Mouse (Mus musculus) c-Kit-positive CD71-positive TER-119-negative erythroid progenitor cells, embryonic 14.5 days (primary cell): Measurements from ENCODE around the gene Meltf.

Experiments
- DNase-seq: peaks from one replicate; pipeline ENCODE4 v3.0.0-alpha.2; 2013; ENCODE audit warnings: low read depth

Meltf gene

DNA sequence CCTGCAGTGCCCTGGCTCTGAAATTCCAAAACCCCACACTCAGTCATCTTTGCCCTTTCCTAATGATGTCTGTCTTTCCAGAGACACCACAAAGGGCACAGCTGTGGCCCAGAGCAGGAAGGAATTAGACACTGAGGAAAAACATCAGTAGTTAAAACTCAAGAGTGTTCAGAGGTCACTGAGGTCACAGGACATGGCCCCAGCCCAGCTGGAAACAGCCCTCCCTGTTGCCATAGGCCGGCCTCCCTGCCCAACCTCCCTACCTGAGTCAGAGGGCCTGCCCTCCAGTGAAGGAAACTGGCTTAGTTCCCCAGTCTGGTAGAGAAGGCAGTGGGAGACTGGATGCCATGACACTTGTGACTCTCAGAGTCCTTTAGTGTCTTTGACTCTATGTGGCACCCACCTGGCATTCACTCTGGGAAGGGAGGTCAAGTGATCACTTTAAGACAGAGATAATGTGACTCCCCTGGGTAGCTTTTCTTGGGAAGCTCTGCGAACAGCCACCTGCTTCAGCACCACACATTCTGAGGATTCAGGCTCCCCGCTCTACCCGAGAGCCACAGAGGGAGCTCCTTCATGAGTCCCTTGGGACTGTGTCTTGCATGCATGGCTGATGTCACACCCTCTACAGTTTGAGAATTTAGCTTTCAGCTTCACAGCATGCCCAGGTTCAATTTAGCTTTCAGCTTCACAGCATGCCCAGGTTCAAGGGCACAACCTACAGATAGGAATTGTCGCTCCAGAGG, 15.0 kb downstream of the Meltf start:
- DNase-seq, result no peak

- DNase-seq, result no peak
Measured at GRCm38 (mm10) chr16:31896971-31897774, 18.6 kb downstream of the Meltf start.

- no peak for DNase-seq
Measured at GRCm38 (mm10) chr16:31898546-31899326, 20.1 kb downstream of the Meltf start.

GRCm38 (mm10) chr16:31901886-31902285, 23.3 kb downstream of the Meltf start:
- DNase-seq, result no peak

DNA sequence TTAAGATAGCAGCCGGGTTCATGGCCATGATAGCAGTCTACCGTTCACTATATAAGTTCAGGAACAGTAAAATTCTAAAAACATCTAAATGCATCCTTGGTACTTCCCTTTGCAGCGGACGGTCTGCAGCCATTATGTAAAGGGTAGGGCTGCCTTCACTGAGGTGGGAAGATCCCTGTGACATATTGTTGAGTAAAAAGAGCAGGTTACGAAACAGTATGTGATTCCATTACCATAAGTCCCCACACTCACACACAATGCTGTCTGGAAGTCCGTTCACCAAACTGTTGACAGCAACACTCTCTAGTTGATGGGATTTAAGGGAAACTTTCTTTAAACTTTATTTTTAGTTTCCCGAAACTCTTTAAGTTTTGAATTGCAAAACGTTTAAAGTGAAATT, 24.6 kb downstream of the Meltf start:
- DNase-seq, result no peak

DNA sequence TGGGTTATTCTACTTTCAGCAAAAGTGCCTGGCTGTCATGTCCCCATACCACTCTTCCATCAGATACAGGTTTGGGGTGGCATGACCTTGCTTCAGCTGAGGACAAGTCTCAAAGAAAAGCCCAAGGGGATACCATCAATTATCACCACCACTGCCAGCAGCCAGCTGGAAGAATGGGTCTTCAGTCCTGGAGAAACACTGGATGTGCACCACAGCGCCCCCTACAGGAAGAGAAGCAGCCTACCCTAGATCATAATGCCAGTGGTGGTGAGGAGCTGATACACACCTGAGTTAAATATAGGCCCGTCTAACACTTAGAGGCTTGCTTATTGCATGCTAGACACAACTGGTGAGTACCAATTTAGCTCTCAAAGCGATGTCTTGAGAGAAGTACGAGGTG, 26.7 kb downstream of the Meltf start:
- peak; percentile 36 for DNase-seq

GRCm38 (mm10) chr16:31905891-31906825, 27.5 kb downstream of the Meltf start:
- no peak for DNase-seq

DNA sequence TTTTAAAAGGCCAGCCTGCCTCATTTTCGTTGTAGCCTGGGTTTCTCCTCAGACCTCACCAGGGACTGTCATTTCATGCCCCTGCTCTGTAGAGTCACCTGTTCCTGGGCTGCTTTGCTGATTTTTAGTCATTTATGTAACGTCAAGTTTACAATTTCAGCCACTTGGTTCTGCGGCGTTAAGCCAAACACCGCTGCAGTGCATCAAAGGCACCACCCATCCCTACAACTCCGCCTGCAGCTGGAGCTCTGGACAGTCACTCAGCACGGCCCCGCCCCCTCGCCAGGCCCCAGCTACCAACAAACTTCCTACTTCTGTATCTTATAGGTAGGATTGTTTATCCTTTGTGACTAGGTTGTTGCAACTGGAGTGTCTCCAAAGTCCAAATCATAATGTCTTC, 28.3 kb downstream of the Meltf start:
- no peak for DNase-seq

- no peak for DNase-seq
Measured at GRCm38 (mm10) chr16:31908959-31909358, 30.3 kb downstream of the Meltf start.

DNA sequence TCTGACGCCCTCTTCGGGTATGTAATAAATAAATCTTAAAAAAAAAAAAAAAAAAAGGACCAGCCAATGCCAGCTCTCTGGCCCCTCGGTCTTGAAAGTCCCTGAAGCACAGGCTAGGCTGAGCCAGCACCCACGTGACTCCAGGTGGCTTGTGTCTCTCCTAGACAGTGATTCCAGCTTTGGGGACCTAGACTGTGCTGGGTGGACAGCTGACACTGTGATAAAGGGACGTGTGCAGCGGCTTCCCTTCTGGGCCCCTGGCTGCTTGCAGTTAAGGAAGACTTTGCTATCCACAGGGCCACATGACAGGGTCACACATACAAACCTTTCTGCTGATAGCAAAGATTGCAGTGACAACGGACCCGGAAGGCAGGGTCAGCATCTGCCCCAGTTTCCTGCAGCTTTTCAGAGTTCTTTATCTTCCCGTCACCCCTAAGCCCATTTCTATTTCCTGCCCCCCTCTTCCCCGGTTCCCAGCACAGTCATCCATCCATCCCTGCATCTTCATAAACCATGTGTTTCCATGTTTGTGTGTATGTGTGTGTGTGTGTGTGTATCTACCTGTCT, 31.8 kb downstream of the Meltf start:
- no peak for DNase-seq

- DNase-seq, result no peak
Measured at GRCm38 (mm10) chr16:31917776-31918175, 39.2 kb downstream of the Meltf start.

DNA sequence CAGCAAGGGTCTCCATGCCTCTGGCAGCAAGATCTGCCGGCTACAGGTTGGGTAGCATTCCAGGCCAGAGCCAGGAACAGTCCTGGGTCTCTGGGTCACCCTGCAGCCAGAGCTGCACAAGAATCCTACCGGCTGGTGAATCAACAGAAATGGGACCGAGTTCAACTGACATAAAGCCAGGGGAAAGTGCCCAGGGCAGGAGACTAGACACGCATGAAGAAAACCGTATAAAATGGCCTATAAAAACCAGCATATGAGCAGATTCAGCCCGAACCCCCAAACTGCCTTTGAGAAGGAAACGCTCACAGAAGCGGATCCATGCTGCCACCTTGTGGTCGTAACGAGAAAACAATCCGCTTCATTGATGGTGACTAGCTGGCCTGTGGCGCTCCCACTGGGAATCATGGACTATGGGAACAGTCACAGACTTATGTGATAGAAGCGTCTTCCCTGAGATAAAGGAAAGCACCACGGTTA, 39.7 kb downstream of the Meltf start:
- DNase-seq, result peak; percentile 61

DNA sequence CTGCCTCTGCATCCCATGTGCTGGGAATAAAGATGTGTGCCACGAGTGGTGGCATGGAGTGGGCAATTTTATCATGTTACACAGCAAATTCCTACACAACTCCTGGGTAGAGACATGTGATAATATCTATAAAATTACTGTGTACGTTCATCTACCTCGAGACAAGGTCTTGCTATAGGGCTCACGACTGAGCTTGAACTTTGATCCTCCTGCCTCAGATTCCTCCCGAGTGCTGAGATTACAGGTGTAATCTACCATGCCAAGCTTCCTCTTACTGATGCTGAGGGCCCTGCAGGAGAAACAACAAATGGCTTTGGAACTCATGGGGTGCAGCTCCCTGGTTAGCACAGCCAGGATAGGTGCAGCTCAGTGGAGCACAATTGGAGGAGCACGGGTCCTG, 45.8 kb downstream of the Meltf start:
- DNase-seq, result no peak

GRCm38 (mm10) chr16:31926091-31926490, 47.5 kb downstream of the Meltf start:
- DNase-seq, result no peak

- DNase-seq, result no peak
Measured at GRCm38 (mm10) chr16:31926547-31927182, 48.1 kb downstream of the Meltf start.

GRCm38 (mm10) chr16:31927412-31927811, 48.8 kb downstream of the Meltf start:
- no peak for DNase-seq

- DNase-seq, result no peak
Measured at GRCm38 (mm10) chr16:31931330-31931729, 52.7 kb downstream of the Meltf start.

DNA sequence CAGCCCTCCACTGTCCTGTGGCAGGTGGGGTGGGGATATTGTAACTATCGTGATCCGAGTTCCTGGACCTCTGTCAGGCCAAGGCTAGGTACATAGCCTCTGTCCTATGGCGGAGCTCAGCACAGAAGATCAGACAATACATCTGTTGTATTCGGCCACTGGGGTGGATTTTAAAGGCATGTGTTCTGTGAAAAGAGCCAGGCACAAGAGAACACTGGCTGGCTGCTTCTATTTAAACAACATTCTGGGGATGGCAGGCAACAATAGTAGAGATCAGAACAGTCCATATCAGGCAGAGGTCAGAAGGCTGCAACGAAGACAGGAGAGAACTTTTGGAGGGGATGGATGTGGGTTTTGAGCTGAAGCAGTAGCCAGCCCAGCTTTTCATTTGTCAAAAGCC, 53.6 kb downstream of the Meltf start:
- DNase-seq, result no peak

DNA sequence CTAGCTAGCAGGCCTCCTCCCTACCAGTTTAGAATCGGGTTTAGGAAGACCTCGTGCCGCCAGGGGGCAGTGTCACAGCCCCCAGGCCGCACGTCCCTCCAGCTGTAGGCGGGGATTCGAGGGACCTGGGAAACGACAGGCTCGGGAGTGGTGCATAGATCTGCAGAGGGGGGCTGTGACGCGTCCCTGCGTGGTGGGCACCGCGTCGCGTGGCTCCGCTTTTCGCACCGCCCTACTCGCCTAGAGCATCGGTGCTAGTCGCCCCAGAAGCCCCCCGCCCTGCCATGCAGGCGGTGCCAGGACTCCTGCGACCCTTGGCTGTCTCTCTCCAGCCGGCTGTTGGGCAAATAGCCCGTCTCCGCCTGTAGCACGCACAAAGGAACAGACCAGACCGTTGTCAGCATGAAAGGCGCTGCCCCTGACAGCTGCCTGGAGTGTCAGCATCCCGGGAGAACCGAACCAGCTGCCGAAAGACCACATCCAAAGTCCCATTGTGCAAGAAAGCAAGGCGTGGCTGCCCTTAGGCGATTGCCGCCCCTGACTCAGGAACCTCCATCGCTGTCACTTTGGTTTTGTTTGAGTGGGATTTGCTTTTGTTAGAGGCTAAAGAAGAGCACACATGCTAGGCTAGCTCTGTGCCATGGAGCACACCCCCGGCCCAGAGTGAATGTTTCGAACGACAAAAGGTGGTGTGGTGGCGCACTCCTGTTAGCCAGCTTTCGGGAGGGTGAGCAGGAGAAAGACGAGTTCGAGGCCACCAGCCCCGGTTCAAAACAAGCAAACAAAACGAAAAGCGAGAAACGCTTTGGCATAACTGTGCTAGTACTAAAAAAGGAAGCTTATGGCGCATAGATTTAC, 54.5 kb downstream of the Meltf start:
- peak; percentile 76 for DNase-seq
